Mouse (Mus musculus): ENCODE data around the gene Add3. TPM values are rescaled to one million over a fixed set of nuclear protein-coding genes. Genes with fewer than 3 reads are reported as not detected.

Gene Add3
- polyA plus RNA-seq, 1 experiment from 2014 or later: 120 TPM

GRCm38 (mm10) chr19:53127320-53128291 lies 12.6 kb upstream of the Add3 start:
- DNase-seq (ENCODE audit: low spot score) (peak; percentile 56), ATAC-seq (replicated peaks; ENCODE audit: low FRiP score, low TSS enrichment, low read depth) (peak; percentile 60; the same call in 1 of the 2 replicates)
- H3K4me2 ChIP-seq (ENCODE audit: low read length): peak overlapping the region; percentile 23

GRCm38 (mm10) chr19:53128494-53129337 lies 11.5 kb upstream of the Add3 start:
- 31% methylated on average over 13 of the region's 13 CpGs for WGBS
- Histone ChIP-seq H3K4me1 (replicated peaks; ENCODE audit: control insufficient read depth, insufficient read depth, low read length) (peaks cover 19% of the 10 kb centered on the region), H3K9ac (ENCODE audit: low read length) (no peak overlapping the region), H3K27me3 (replicated peaks; ENCODE audit: control insufficient read depth, insufficient read depth, low read length) (no peaks in the 10 kb centered on the region), H3K9me3 (ENCODE audit: control insufficient read depth, low read length) (no peaks in the 10 kb centered on the region), H3K4me2 (ENCODE audit: low read length) (peak overlapping the region; percentile 11; the same call in 1 of the 2 replicates), H3K36me3 (ENCODE audit: control insufficient read depth, insufficient read depth, low read length) (no peaks in the 10 kb centered on the region), H3K27ac (ENCODE audit: low read depth) (peak overlapping the region; percentile 38; the same call in 1 of the 2 replicates), H3K4me3 (ENCODE audit: low read depth, low read length) (no peak overlapping the region)
- DNase-seq (ENCODE audit: low spot score): peak; percentile 53
- ATAC-seq (replicated peaks; ENCODE audit: low FRiP score, low TSS enrichment, low read depth): 0 out of 2 replicates have a peak, but pooled peaks have one; percentile 29

More at GRCm38 (mm10) chr19:53127320-53128291, 12.6 kb upstream of the Add3 start:
- 38% methylated on average over 18 of the region's 18 CpGs for WGBS
- H3K4me1 ChIP-seq (replicated peaks; ENCODE audit: control insufficient read depth, insufficient read depth, low read length): peaks cover 19% of the 10 kb centered on the region
- H3K27ac ChIP-seq (ENCODE audit: low read depth): peak overlapping the region; percentile 65
- H3K27me3 ChIP-seq (replicated peaks; ENCODE audit: control insufficient read depth, insufficient read depth, low read length): no peaks in the 10 kb centered on the region
- H3K36me3 ChIP-seq (ENCODE audit: control insufficient read depth, insufficient read depth, low read length): no peaks in the 10 kb centered on the region
- H3K9me3 ChIP-seq (ENCODE audit: control insufficient read depth, low read length): no peaks in the 10 kb centered on the region
- H3K9ac ChIP-seq (ENCODE audit: low read length): no peak overlapping the region
- H3K4me3 ChIP-seq (ENCODE audit: low read depth, low read length): no peak overlapping the region

- Histone ChIP-seq H3K4me2 (ENCODE audit: low read length) (no peak overlapping the region), H3K27ac (ENCODE audit: low read depth) (no peak overlapping the region), H3K4me1 (replicated peaks; ENCODE audit: control insufficient read depth, insufficient read depth, low read length) (peaks cover 19% of the 10 kb centered on the region), H3K9me3 (ENCODE audit: control insufficient read depth, low read length) (no peaks in the 10 kb centered on the region), H3K4me3 (ENCODE audit: low read depth, low read length) (no peak overlapping the region), H3K9ac (ENCODE audit: low read length) (no peak overlapping the region), H3K36me3 (ENCODE audit: control insufficient read depth, insufficient read depth, low read length) (no peaks in the 10 kb centered on the region), H3K27me3 (replicated peaks; ENCODE audit: control insufficient read depth, insufficient read depth, low read length) (no peaks in the 10 kb centered on the region)
- 82% methylated on average over 16 of the region's 16 CpGs for WGBS
- DNase-seq (ENCODE audit: low spot score) (no peak), ATAC-seq (replicated peaks; ENCODE audit: low FRiP score, low TSS enrichment, low read depth) (no peak)
Measured at GRCm38 (mm10) chr19:53130399-53131175, 9.7 kb upstream of the Add3 start.

- no peak for ATAC-seq (replicated peaks; ENCODE audit: low FRiP score, low TSS enrichment, low read depth)
- 79% methylated on average over 10 of the region's 10 CpGs for WGBS
- no peak overlapping the region for H3K4me2 ChIP-seq (ENCODE audit: low read length)
- no peak overlapping the region for H3K27ac ChIP-seq (ENCODE audit: low read depth)
- H3K27me3 ChIP-seq (replicated peaks; ENCODE audit: control insufficient read depth, insufficient read depth, low read length): no peaks in the 10 kb centered on the region
- H3K9me3 ChIP-seq (ENCODE audit: control insufficient read depth, low read length): no peaks in the 10 kb centered on the region
- no peak for DNase-seq (ENCODE audit: low spot score)
- no peaks in the 10 kb centered on the region for H3K36me3 ChIP-seq (ENCODE audit: control insufficient read depth, insufficient read depth, low read length)
- peaks cover 19% of the 10 kb centered on the region for H3K4me1 ChIP-seq (replicated peaks; ENCODE audit: control insufficient read depth, insufficient read depth, low read length)
- no peak overlapping the region for H3K9ac ChIP-seq (ENCODE audit: low read length)
- no peak overlapping the region for H3K4me3 ChIP-seq (ENCODE audit: low read depth, low read length)
Measured at GRCm38 (mm10) chr19:53132471-53132870, 7.8 kb upstream of the Add3 start.

GRCm38 (mm10) chr19:53136336-53137090 lies 3.7 kb upstream of the Add3 start:
- no peak for ATAC-seq (replicated peaks; ENCODE audit: low FRiP score, low TSS enrichment, low read depth)
- 69% methylated on average over 13 of the region's 13 CpGs for WGBS

GRCm38 (mm10) chr19:53137116-53137670 lies 3.0 kb upstream of the Add3 start:
- H3K36me3 ChIP-seq (ENCODE audit: control insufficient read depth, insufficient read depth, low read length): no peaks in the 10 kb centered on the region
- no peaks in the 10 kb centered on the region for H3K9me3 ChIP-seq (ENCODE audit: control insufficient read depth, low read length)
- H3K27ac ChIP-seq (ENCODE audit: low read depth): no peak overlapping the region
- DNase-seq (ENCODE audit: low spot score) (no peak), ATAC-seq (replicated peaks; ENCODE audit: low FRiP score, low TSS enrichment, low read depth) (no peak)
- H3K9ac ChIP-seq (ENCODE audit: low read length): no peak overlapping the region
- no peaks in the 10 kb centered on the region for H3K27me3 ChIP-seq (replicated peaks; ENCODE audit: control insufficient read depth, insufficient read depth, low read length)
- WGBS: 65% methylated on average over 4 of the region's 4 CpGs
- no peak overlapping the region for H3K4me2 ChIP-seq (ENCODE audit: low read length)
- H3K4me3 ChIP-seq (ENCODE audit: low read depth, low read length): no peak overlapping the region
- H3K4me1 ChIP-seq (replicated peaks; ENCODE audit: control insufficient read depth, insufficient read depth, low read length): 0 out of 2 replicates have a peak, but pooled peaks cover 4% of the 10 kb centered on the region

More at GRCm38 (mm10) chr19:53136336-53137090, 3.7 kb upstream of the Add3 start:
- no peak overlapping the region for H3K27ac ChIP-seq (ENCODE audit: low read depth)
- H3K27me3 ChIP-seq (replicated peaks; ENCODE audit: control insufficient read depth, insufficient read depth, low read length): no peaks in the 10 kb centered on the region
- no peaks in the 10 kb centered on the region for H3K36me3 ChIP-seq (ENCODE audit: control insufficient read depth, insufficient read depth, low read length)
- H3K9me3 ChIP-seq (ENCODE audit: control insufficient read depth, low read length): no peaks in the 10 kb centered on the region
- no peak overlapping the region for H3K9ac ChIP-seq (ENCODE audit: low read length)
- H3K4me3 ChIP-seq (ENCODE audit: low read depth, low read length): no peak overlapping the region
- no peak overlapping the region for H3K4me2 ChIP-seq (ENCODE audit: low read length)
- H3K4me1 ChIP-seq (replicated peaks; ENCODE audit: control insufficient read depth, insufficient read depth, low read length): 0 out of 2 replicates have a peak, but pooled peaks cover 4% of the 10 kb centered on the region
- peak; percentile 4 for DNase-seq (ENCODE audit: low spot score)

GRCm38 (mm10) chr19:53140804-53141250 lies 584 bp downstream of the Add3 start:
- DNase-seq (ENCODE audit: low spot score): no peak
- no peaks in the 10 kb centered on the region for H3K27me3 ChIP-seq (replicated peaks; ENCODE audit: control insufficient read depth, insufficient read depth, low read length)
- H3K9ac ChIP-seq (ENCODE audit: low read length): peak overlapping the region; percentile 71
- H3K27ac ChIP-seq (ENCODE audit: low read depth): peak overlapping the region; percentile 91
- H3K36me3 ChIP-seq (ENCODE audit: control insufficient read depth, insufficient read depth, low read length): no peaks in the 10 kb centered on the region
- no peaks in the 10 kb centered on the region for H3K9me3 ChIP-seq (ENCODE audit: control insufficient read depth, low read length)
- H3K4me3 ChIP-seq (ENCODE audit: low read depth, low read length): peak overlapping the region; percentile 92
- peaks cover 23% of the 10 kb centered on the region for H3K4me1 ChIP-seq (replicated peaks; ENCODE audit: control insufficient read depth, insufficient read depth, low read length)
- peak overlapping the region; percentile 58 for H3K4me2 ChIP-seq (ENCODE audit: low read length)
- WGBS: 7% methylated on average over 6 of the region's 6 CpGs
- no peak for ATAC-seq (replicated peaks; ENCODE audit: low FRiP score, low TSS enrichment, low read depth)
